ENCODE assay signal across 19 mouse cellular contexts in genomic region chr5:31108000-31108490, GRCm38 (mm10). TPM values are rescaled to one million over a fixed set of nuclear protein-coding genes. Genes with fewer than 3 reads are reported as not detected.
DNase-seq lines count a peak whose midpoint lies in the region; ATAC-seq and TF ChIP-seq lines count a peak whose summit lies in the region.
"Had no signal": no experiment of that assay in that cellular context is flagged by ENCODE, and none has a peak within 500 bp of the region (broad histone marks: within the 10 kb centered on the region; RNA-seq: fewer than 3 reads in every experiment).

Slc30a3 (minus strand) TSS chr5:31108237.

- no peak within 1 kb of the TSS for H3K4me2 ChIP-seq in hindbrain, embryonic 13.5 days
- H3K4me2 ChIP-seq in hindbrain, postnatal 0 days (ENCODE audit: low read depth, low read length), result no peak within 1 kb of the TSS
- H3K4me2 ChIP-seq: embryonic facial prominence, embryonic 13.5 days; liver, embryonic 11.5 days; lung, embryonic 15.5 days had no signal

- DNase-seq in hindbrain, embryonic 10.5 days (ENCODE audit: low spot score), result no peak
- peak; percentile 57 for DNase-seq in R1 (ENCODE audit: low read depth, low spot score)
- no peak for DNase-seq in hindbrain, postnatal 0 days (ENCODE audit: low spot score)
- no peak for DNase-seq in left cerebral cortex, postnatal 4 days
- no peak for DNase-seq in urinary bladder, postnatal 10 days (ENCODE audit: low spot score)
- DNase-seq in kidney, postnatal 10 days, result no peak
- DNase-seq in urinary bladder, postnatal 25 days (ENCODE audit: low spot score), result no peak
- DNase-seq: adrenal gland, postnatal 25 days; B cell, adult 2 months; heart, postnatal 14 days; kidney, postnatal 36 days; retina, postnatal 1 day had no signal

- H3K4me1 ChIP-seq in hindbrain, embryonic 13.5 days (replicated peaks), result no peaks in the 10 kb centered on the region
- H3K4me1 ChIP-seq in hindbrain, embryonic 10.5 days (replicated peaks), result no peaks in the 10 kb centered on the region
- no peaks in the 10 kb centered on the region for H3K4me1 ChIP-seq in hindbrain, postnatal 0 days (ENCODE audit: insufficient read depth, low read length)
- H3K4me1 ChIP-seq: embryonic facial prominence, embryonic 13.5 days; lung, embryonic 15.5 days had no signal

- WGBS in hindbrain, embryonic 13.5 days, result 94% methylated on average over 18 of the region's 18 CpGs
- WGBS in hindbrain, embryonic 10.5 days, result 91% methylated on average over 18 of the region's 18 CpGs
- 91% methylated on average over 18 of the region's 18 CpGs for WGBS in hindbrain, postnatal 0 days

- intact Hi-C loops in left cerebral cortex, postnatal 4 days (cut with DNase I), result no loop called here

- ATAC-seq in hindbrain, embryonic 13.5 days (ENCODE audit: low FRiP score), result no peak
- no peak for ATAC-seq in hindbrain, postnatal 0 days
- ATAC-seq: intestine, postnatal 0 days had no signal

- TF ChIP-seq CTCF in hindbrain, postnatal 0 days (IDR thresholded peaks at IDR 0.05; ENCODE audit: low read depth), result no peak

- no peaks in the 10 kb centered on the region for H3K9me3 ChIP-seq in hindbrain, embryonic 13.5 days
- no peaks in the 10 kb centered on the region for H3K9me3 ChIP-seq in hindbrain, embryonic 10.5 days
- H3K9me3 ChIP-seq in hindbrain, postnatal 0 days (ENCODE audit: low read length), result no peaks in the 10 kb centered on the region
- H3K9me3 ChIP-seq: embryonic facial prominence, embryonic 13.5 days; lung, embryonic 15.5 days had no signal

- peaks cover 9% of the 10 kb centered on the region for H3K27me3 ChIP-seq in hindbrain, embryonic 13.5 days
- peaks cover 3% of the 10 kb centered on the region; the same call in 1 of the 2 replicates for H3K27me3 ChIP-seq in hindbrain, embryonic 10.5 days (ENCODE audit: insufficient read depth, poor library complexity, severe bottlenecking)
- no peaks in the 10 kb centered on the region; the same call in 1 of the 2 replicates for H3K27me3 ChIP-seq in hindbrain, postnatal 0 days (ENCODE audit: insufficient read depth, low read length)

- no peaks in the 10 kb centered on the region for H3K36me3 ChIP-seq in hindbrain, embryonic 13.5 days
- no peaks in the 10 kb centered on the region for H3K36me3 ChIP-seq in hindbrain, embryonic 10.5 days
- no peaks in the 10 kb centered on the region for H3K36me3 ChIP-seq in hindbrain, postnatal 0 days (ENCODE audit: insufficient read depth, low read length)
- H3K36me3 ChIP-seq: embryonic facial prominence, embryonic 13.5 days; lung, embryonic 15.5 days had no signal

- H3K27ac ChIP-seq in hindbrain, embryonic 13.5 days, result no peak within 1 kb of the TSS
- H3K27ac ChIP-seq in hindbrain, embryonic 10.5 days, result no peak within 1 kb of the TSS
- H3K27ac ChIP-seq in hindbrain, postnatal 0 days, result no peak within 1 kb of the TSS
- H3K27ac ChIP-seq: embryonic facial prominence, embryonic 13.5 days; lung, embryonic 15.5 days; stomach, postnatal 0 days had no signal

- no peak within 1 kb of the TSS for H3K9ac ChIP-seq in hindbrain, embryonic 13.5 days
- no peak within 1 kb of the TSS for H3K9ac ChIP-seq in hindbrain, postnatal 0 days (replicated peaks; ENCODE audit: low read length)
- H3K9ac ChIP-seq: embryonic facial prominence, embryonic 13.5 days; lung, embryonic 15.5 days had no signal

- no peak within 1 kb of the TSS for H3K4me3 ChIP-seq in hindbrain, embryonic 13.5 days
- H3K4me3 ChIP-seq in hindbrain, embryonic 10.5 days, result no peak within 1 kb of the TSS
- H3K4me3 ChIP-seq in hindbrain, postnatal 0 days (ENCODE audit: low read length), result no peak within 1 kb of the TSS
- H3K4me3 ChIP-seq: embryonic facial prominence, embryonic 13.5 days; lung, embryonic 15.5 days had no signal

RNA-seq across cellular contexts. Expression of gene Slc30a3, which starts in this region (rescaled TPM):
- 30.5 and 35.0 TPM in 2 replicates for polyA plus RNA-seq in hindbrain, embryonic 13.5 days (2015; fragmentation: Nextera tagmentation; extraction: Ambion mirVana)
- polyA plus RNA-seq in hindbrain, embryonic 10.5 days (2016; fragmentation: Nextera tagmentation; extraction: Ambion mirVana), result 2.1 and 9.3 TPM in 2 replicates
- 40.2 and 47.5 TPM in 2 replicates for total RNA-seq in hindbrain, postnatal 0 days (2014; rRNA removed)
- 33.5 and 37.2 TPM in 2 replicates for polyA plus RNA-seq in hindbrain, postnatal 0 days (2015; fragmentation: Nextera tagmentation; extraction: Ambion mirVana)
- 10 to 100 TPM; 11.9 to 14.1 TPM for total RNA-seq in left cerebral cortex, postnatal 4 days (2021)
- total RNA-seq: adrenal gland, postnatal 25 days; megakaryocyte, adult 5-6 weeks had no signal
- polyA plus RNA-seq: stomach, postnatal 0 days had no signal
